Mouse (Mus musculus) c-Kit-negative CD71-positive TER-119-positive erythroid progenitor cells, embryonic 14.5 days (primary cell): Measurements from ENCODE around the gene Tas2r119.
"Not testable (repeated sequence)": the region's sequence is repeated elsewhere in the genome, so short reads cannot be mapped to it uniquely, and the experiment has no call there.

ENCODE experiments used
- DNase-seq: peaks from one replicate; pipeline ENCODE4 v3.0.0-alpha.2; 2013; ENCODE audit warnings: low read depth, low spot score

Gene Tas2r119

DNA sequence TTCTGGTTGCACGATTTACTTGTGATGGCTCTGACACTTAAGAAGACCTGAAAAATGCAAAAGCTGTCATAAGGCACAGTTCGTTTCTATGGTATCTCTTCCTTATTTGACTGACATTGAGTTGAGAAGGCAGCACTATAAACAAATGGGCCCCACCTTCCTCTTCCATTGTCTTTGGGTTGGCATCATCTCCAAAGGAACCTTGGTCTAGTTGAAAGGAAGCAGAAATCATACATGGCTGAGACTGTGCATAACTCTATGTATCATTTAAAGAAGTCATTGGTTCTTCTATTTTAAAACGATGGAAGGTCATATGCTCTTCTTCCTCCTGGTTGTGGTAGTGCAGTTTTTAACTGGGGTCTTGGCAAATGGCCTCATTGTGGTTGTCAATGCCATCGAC, at the start of gene Tas2r119:
Tas2r119 (plus strand) TSS at position 301 of the 400 bp plus-strand sequence.
- no peak for DNase-seq

DNA sequence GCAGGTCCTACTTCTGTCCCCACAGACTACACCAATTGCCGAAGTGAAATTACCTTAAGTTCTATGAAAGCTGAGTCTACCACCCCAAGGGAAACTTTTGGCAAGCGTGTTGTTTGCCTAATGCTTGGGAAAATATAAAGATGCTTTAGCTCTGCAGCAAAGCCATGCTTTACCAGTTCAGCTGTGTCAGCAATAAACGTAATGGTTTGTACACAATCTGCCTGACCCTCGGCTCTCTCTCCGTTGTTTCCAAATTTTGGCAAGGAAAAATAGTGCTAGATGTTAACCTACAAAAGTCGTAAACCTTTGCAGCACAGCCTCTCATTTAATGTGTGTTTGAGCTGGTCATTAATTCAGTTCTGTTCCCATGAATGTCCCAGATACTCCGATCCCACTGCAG, 44.8 kb upstream of the Tas2r119 start:
- DNase-seq = no peak

DNA sequence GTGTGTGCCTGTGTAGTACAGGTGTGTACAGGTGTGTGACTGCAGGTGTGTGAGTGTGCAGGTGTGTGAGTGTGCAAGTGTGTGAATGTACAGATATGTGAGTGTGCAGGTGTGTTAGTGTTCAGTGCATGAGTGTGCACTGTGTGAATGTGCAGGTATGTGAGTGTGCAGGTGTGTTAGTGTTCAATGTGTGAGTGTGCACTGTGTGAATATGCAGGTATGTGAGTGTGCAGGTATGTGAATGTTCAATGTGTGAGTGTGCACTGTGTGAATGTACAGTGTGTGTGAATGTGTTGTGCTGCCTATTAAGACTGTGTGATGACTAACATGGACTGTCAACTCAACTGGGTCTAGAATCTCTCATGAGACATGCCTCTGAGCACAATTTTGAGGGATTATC, 35.4 kb upstream of the Tas2r119 start:
- DNase-seq = no peak

DNA sequence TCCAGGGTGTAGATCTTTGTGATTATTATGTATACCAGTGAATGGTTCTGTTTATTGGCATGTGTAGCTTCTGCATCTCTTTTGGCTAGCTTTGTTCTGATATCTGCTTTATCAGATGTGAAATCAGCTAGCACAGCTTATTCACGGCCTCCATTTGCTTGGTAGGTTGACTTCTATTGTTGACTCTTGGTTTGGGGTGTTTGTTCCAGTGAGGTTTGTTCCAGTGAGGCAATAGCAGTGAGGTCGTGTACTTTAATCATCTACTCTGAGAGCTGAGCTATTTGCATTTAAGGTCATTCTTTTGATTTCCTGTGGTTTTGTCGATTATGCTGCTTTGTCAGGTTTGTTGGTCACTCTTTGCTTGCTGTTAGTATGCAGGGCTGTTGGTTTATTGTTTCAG, 32.8 kb upstream of the Tas2r119 start:
- DNase-seq = no peak

DNA sequence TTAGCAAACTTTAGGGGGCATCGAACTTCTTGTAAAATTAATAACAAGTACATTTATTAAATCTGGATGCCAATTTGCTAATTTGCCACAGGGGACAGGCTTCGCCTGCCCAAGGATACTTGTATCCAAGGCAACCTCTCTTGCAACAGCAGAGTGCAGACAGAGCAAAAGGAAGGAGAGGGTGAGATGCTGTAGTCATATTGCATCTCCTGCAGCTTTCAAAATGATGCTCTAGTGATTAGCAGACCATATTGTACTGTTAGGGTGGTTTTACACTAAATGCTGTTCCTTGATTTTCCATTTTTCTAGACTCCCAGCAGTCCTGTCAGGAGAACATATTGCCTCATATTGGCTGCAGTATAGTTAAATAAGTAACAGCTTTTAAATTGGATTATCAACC, 23.7 kb upstream of the Tas2r119 start:
- no peak for DNase-seq

DNA sequence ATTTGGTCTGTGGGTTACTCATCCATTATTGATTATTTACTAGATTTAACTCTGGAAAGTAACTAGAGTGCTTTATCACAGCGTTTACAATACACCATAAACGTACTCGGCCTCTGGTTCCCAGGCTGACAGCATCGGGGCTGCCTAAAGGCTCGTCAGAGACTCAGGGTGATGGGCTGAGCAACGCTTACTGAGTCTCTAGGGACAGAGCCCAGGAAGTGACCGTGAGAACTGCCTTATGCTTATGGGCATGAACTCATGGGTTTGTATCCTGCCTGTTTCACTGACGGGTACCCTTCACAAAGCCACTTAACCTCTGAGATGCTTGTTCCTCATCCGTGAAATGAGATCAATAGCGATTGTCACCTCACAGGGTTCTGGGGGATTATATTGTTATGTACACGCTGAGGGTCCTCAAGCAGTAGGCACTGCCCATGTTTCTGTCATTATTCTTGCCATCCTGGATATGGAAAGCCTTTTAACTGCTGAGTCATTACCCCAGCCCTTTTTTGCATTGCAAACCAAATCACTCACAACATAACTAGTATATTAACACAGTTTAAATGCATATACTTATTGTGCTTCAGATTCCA, 23.1 kb upstream of the Tas2r119 start:
- DNase-seq = no peak

DNA sequence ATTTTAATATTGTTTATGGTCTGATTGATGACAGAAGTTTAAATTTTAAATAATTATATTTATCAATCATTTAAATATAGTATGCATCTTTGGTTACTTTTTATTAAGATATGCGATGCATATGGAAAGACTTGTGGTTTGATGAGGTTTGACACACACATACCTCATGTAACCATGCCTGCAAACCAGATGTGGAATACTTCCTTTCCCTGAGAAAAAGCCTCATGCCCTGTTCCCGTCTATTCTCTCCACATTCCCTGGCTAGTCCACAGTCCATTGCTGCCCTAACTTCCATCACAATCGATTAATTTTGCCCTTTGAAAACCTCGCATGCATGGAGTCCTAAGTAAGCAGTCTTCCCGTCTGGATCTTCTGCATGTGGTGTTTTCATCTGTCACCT, 21.0 kb upstream of the Tas2r119 start:
- DNase-seq = no peak

DNA sequence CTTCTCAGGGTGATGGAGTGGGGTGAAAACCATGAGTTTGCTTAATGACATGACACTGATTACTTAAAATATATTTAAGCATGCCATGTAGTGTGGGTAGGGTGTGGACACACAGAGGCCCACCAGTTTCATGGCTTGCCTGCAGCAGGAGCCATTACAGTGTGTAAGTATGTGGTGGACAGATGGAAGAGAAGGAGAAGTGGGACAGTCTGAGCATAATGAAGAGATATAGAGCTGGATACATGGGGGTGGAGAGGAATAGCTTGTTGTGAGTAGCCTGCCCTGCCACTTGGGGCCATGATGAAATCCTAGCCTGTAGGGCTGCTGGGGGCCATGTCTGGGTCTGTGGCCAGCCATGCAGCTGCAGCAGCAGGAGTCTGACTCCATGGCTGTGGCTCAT, 16.8 kb upstream of the Tas2r119 start:
- no peak for DNase-seq

DNA sequence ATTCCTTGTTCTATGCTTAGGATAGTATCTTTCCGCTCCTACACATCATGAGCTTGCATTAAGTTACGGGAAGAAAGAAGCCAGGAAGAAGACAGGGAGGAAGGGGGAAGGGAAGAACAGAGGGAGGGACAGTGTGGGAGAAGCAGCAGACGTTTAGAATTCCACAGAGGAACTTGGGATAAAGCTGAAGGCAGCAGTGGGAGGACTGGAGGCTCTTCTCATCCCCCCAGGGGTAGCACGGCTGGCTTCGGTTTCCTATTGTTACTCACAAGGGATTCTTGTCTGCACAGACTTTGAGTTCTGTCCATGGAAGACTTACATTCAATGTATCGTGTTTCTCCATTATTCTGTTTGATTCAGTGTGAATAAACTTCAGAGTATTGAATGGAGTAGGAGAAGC, 5.3 kb upstream of the Tas2r119 start:
- no peak for DNase-seq

DNA sequence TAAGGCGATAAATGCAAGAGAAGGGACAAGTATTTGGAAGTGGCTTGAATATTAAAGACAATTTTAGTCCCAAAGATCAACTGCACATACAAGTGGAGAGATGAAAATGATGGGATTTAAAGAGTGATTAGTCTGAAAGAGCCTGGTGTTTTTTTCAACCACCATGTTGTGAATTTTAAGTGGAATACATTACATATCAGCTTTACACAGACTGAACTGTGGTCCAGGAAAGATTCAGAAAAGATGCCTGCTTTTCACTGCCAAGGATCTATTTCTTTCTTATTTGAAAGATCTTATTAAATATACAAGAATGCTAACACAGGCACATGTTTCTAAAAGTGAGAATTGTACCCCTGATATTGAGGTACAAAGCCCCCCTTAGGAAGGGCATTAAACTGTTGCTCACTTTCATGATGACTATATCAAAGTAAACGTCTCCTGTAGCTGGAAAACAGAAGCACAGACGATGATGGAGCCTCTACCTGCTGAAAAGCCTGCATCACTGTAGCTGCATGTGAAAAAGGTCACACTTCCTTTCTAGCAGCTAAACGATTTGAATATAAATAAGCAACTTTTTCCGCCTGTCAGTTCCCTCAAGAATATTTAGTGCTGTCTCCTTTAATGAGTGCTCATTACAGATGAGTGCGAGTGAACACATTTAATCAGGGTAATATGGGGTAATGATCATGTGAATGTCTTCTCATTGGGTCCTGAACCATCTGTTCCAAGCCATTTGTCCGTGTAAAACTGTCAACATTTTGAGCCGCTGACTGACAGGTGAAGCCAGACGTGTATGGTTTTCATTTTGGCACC, 4.7 kb upstream of the Tas2r119 start:
- no peak for DNase-seq

DNA sequence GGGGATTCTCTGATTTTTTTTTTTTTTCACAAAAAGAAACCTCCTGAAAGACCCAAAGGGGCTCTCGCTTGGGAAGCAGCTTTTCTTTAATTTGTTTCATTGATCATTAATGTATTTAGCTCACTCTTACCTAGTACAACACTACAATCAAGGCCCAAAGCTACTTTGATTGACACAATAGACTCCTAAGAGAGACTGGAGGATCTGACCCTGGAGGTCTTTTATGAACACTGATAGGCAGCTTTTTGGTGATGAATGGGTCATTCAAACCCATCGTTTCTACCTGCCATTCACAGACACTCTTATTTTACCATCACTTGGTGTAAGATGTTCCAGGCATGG, 4.1 kb upstream of the Tas2r119 start:
- DNase-seq = no peak

DNA sequence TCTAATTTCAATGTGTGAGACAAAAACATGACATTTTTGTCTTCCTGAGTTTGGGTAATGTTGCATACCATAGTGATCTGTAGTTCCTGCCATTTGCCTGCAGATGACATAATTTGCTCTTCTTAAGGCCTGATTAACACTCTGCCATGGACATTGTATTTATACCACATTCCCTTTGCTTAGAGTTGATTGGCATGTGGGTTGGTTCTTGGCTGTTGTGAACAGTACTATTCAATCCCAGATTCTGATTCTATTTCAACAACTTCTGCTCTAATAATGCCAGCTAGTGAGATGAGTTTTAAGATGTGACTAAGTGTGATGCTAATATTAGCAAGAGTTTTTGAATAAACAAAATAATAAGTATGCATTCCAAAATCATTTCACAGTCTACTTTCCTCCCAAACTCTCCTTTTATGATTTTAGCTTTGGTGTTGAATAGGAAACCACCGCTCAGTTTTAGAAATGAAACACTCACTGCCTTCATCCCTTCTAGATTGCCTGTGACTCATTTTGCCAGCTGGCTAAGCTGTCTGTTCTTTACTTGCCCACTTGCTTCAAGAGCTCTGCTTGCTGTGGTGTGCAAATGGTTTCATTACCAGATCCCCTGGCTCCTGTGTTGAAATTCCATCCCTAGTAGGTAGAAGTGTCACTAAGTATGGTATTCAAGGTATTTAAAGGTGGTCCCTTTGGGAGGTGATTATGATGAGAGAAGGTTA, 3.1 kb downstream of the Tas2r119 start:
- no peak for DNase-seq

DNA sequence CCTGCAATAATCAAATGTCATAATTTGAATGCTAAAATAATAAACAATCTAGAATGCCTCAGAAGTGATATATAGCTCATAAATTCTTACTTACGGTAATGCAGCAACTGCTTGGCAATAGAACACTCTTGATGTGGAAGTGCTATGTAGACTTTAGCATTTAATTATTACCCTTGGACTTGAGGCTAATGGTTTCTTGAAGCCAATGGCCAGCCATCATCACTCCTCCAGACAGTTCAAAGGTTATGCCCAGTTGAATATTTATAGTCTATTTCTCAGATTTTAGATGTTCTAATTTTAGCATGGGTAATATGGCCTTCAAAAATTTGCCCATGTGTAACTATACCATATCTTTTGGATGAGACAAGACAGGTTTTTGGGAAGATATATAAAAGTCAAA, 4.9 kb downstream of the Tas2r119 start:
- DNase-seq = no peak

DNA sequence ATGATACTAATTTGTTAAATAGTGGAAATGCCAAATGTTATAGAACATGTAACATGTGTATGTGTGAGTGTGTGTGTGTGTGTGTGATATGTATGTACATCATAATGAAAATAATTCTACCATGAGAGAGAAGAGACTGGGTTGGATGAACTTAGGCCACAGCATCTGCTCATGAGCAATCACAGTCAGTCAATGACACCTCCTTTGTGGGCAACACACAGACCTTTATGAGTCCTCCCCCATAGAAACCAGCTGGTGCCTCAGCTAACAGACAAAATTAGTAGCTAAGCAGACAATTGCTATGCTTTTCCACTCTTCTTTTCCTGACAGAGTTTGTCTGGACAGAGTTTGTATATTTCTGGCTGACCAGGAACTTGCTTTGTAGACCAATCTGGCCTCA, 7.9 kb downstream of the Tas2r119 start:
- no peak for DNase-seq

DNA sequence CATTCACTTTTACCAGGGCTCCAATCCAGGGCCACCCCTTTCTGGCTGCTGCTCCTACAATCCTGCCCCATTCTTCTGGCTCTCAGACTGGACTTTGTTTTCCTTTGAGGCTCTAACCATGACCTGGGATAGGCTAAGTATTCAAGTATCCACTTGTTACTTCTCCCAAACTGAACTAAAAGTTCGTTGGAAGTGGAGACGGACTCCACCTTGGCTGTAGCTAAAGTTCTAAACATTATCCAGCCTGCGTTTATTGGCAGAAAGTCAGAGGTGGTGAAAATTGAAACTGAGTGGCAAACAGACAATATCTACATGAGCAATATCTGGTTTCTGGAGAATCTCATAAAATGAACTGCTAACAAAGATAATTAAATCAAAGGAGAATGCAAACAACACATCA, 12.8 kb downstream of the Tas2r119 start:
- DNase-seq = no peak

DNA sequence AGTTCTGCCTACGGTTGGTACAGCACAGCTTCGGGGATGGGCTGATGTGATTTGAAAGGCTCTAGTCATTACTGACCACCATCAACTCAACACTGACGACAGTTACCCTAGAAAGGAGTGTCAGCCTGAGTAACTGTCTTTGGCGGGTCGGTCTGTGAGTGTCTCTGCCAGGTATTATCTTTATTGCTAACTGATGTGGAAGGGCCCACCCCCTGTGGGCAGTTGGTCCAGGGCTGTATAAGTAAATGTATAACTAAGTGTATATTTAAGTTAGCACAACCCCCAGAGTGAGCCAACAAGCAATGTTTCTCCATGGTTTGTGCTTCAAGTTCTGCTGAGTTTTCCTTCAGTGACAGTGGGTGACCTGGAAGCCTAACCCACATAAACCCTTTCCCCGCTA, 13.3 kb downstream of the Tas2r119 start:
- DNase-seq = no peak

DNA sequence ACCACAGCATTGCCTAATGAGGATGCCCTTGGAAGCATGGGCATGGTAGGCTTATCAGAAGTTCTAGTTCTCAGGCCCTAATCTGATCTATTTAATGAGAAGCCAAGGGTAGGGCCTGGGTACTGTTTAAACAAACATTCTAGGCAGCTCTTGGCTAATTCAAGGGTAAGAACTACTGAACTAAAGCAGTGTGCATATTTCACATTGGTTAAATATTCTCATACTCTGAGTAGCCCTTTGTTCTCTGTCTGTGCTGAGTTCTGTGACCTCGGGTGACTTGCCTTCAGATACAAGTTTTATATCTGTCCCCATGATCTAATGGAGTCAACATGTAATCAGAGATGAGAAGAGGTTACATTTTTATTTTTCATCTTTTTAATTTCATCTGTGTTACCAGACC, 15.9 kb downstream of the Tas2r119 start:
- no peak for DNase-seq

DNA sequence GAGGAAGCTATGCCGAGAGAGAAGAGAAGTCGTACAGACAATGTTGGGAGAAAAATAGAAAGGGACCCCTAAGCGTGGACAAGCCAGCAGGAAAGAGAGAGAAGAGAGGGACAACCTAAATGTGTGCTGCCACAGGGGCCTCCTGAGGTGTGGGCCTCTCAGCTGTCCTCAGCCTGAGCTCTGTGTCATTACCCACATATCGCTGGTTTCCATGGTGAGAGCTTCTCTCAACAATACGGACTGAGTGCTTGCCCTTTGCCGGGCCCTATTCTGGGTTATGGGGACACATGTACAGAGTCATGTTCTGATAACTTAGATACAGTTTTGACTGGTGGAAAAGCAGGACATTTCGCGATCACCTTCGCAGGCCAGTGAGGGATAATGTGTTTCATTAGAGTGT, 21.0 kb downstream of the Tas2r119 start:
- DNase-seq = no peak

DNA sequence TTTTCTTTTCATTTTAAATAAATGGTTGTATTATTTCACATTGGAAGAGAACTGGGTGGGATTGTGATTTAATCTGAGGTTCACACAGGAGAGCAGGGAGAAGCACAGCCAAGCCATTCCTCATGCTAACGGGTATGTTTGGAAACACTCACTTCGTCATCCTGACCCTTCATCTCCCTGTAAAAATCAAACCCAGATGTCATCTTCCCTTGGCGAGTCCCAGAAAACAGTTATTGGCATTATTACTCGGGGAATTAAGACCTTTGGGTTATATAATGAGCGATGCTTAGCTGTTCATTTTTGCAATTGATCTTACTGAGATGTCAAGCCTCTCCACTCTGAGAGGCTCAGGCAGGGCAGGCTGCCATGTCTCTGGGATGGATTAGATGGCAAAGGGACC, 21.5 kb downstream of the Tas2r119 start:
- no peak for DNase-seq

DNA sequence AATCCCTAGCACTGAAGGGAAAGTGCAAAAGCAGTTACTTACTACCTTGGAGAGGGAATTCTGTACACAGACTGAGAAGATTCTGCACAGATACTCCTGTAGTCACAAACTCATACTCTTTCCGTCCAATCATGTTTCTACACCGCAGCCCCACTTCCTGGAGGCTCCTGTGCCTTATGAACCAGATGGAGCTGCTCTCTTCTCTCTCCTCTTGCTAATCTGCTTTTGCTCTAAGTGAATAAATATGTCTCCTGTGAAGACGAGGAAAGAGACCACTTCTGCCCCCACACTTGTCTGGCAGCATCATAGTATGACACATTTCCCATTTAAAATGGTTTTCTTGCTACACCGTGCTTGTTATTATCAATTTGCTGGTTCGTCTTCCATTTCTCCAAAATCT, 26.2 kb downstream of the Tas2r119 start:
- no peak for DNase-seq

DNA sequence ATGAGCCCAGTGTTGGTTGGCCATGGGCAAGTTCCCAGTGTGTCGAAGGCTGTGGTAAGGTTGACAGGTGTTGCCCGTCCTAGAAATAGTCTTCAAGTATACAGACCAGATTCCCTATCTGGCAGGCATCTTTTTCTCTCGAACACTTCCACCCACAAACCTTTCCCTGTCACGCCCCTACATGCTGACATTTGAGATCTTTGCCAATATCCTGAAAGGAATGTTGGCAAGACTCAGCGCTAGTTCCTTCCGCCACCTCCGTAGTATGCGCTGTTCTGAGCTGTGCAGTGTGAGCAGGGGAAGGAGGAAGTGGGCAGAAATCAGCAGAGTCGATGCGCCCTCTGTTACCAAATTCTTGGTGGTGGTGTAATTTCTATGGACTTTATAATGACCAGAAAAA, 27.8 kb downstream of the Tas2r119 start:
- no peak for DNase-seq

DNA sequence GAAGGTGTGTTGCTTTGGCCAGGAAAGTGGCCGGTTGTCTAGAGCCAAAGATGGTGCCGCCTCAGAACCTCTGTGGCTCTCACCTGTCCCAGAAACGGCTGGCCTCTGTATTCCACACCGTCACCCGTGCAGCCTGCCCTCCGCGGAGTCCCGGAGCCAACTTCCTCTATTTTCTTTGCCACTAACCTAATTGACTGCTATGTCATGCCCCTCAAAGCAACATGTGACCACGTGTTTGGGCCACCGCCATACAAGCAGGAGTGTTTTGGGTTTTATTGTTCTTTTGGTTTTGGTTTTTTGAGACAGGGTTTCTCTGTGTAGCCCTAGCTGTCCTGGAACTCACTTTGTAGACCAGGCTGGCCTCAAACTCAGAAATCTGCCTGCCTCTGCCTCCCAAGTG, 37.6 kb downstream of the Tas2r119 start:
- not testable (repeated sequence) for DNase-seq

DNA sequence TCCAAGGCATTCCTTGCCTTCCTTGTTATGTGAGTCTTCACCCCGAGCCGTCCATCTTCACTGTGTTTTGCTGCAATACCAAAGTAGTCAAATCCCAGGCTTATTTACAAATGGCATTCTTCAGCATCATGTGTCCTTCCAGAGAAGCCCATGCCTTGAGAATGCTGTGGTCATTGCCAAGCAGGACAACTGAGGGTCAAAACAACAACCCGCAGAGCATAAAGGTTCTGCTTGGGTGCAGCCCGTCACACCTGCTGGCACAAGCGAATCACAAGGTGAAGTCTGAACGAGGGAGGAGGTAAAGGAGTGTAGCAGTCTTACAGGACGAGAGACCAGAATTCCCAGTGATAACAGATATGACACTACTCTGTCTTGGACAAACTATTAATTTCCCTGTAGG, 45.9 kb downstream of the Tas2r119 start:
- DNase-seq = no peak
